Mouse (Mus musculus) hindbrain, embryonic 13.5 days (tissue): ENCODE measurements around the gene Wdr46. TPM values are rescaled to one million over a fixed set of nuclear protein-coding genes. Genes with fewer than 3 reads are reported as not detected.
"Not testable (repeated sequence)": the region's sequence is repeated elsewhere in the genome, so short reads cannot be mapped to it uniquely, and the experiment has no call there.

Source experiments
- ATAC-seq: fragments of 200-750 bp; cut with Nextera tagmentation; 2 replicates; pipeline ENCODE4 v1.8.0; 2017; ENCODE audit warnings: moderate TSS enrichment; ENCODE audit not compliant: low FRiP score
- H3K27ac ChIP-seq: fragments of 300-500 bp; sonication (generic); 2 replicates; pipeline ENCODE4 v1.5.1; 2015; ENCODE audit warnings: inconsistent platforms, mild to moderate bottlenecking, moderate library complexity
- H3K27me3 ChIP-seq: fragments of 300-500 bp; sonication (generic); 2 replicates; pipeline ENCODE4 v1.6.1; 2015; ENCODE audit warnings: mild to moderate bottlenecking, inconsistent platforms
- H3K36me3 ChIP-seq: fragments of 300-500 bp; sonication (generic); 2 replicates; pipeline ENCODE4 v1.6.1; 2015; ENCODE audit warnings: mild to moderate bottlenecking, inconsistent platforms
- H3K4me1 ChIP-seq: fragments of 300-500 bp; sonication (generic); replicated peaks from 2 replicates; pipeline ENCODE4 v1.6.1; 2015; ENCODE audit warnings: inconsistent platforms
- H3K4me2 ChIP-seq: fragments of 300-500 bp; sonication (generic); 2 replicates; pipeline ENCODE4 v1.6.1; 2015; ENCODE audit warnings: inconsistent platforms, mild to moderate bottlenecking, moderate library complexity
- H3K4me3 ChIP-seq: fragments of 300-500 bp; sonication (generic); 2 replicates; pipeline ENCODE4 v1.5.1; 2015; ENCODE audit warnings: mild to moderate bottlenecking, inconsistent platforms
- H3K9ac ChIP-seq: fragments of 300-500 bp; sonication (generic); 2 replicates; pipeline ENCODE4 v1.6.1; 2015; ENCODE audit warnings: mild to moderate bottlenecking, inconsistent platforms
- H3K9me3 ChIP-seq: fragments of 300-500 bp; sonication (generic); 2 replicates; pipeline ENCODE4 v1.6.1; 2016; ENCODE audit warnings: inconsistent platforms
- WGBS: fragments of 180-500 bp; shearing (Covaris S2); methylation state at CpG from one replicate; pipeline ENCODE4 v1.1.7; 2015; 5-methylcytosine and 5-hydroxymethylcytosine counted together
- polyA plus RNA-seq: library from polyadenylated mRNA; unstranded; fragments of >200 nt; fragmentation: Nextera tagmentation; extraction: Ambion mirVana; gene quantifications from 2 replicates; pipeline ENCODE4 v1.2.1, GENCODE M21; 2015

Gene Wdr46
- polyA plus RNA-seq, 1 experiment from 2014 or later = 25.2 TPM

GRCm38 (mm10) chr17:33902491-33902890 is 38.0 kb upstream of the Wdr46 start:
- 87% methylated on average over 7 of the region's 7 CpGs for WGBS
- H3K4me1 ChIP-seq = no peaks in the 10 kb centered on the region
- no peak overlapping the region for H3K27ac ChIP-seq
- H3K4me2 ChIP-seq = no peak overlapping the region
- no peak for ATAC-seq
- H3K36me3 ChIP-seq = no peaks in the 10 kb centered on the region
- no peaks in the 10 kb centered on the region for H3K9me3 ChIP-seq
- no peak overlapping the region for H3K4me3 ChIP-seq
- no peak overlapping the region for H3K9ac ChIP-seq
- no peaks in the 10 kb centered on the region for H3K27me3 ChIP-seq

DNA sequence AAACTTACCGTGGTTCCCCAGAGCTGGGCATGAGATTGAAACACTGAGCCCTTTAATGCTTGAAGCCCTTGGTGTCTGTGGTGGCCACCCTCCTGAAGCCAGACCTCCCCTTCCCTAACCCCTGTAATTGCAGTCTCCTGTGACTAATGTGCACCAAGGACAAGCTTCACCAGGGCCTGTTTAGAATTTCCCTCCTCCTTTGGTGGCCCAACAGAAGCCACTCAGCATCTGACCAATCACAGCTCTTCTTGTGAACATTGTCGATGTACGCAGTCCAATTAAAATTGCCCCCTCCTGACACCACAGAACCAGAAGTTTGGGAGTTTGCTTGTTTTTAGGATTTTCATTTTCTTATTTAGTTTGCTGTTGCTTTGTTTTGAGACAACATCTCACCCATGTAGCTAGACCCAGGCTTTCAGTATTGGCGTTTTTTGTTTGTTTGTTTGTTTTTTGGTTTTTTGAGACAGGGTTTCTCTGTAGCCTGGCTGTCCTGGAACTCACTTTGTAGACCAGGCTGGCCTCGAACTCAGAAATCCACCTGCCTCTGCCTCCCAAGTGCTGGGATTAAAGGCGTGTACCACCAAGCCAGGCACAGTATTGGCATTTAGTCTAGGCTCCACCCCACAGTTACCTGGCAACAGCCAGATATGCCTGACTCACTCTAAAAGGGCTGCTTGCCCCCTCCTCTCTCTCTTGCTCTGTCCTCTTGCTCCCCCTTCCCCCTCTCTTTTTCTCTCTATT is 36.4 kb upstream of the Wdr46 start:
- H3K36me3 ChIP-seq, ATAC-seq, H3K4me2 ChIP-seq, H3K27ac ChIP-seq, H3K4me1 ChIP-seq, H3K9ac ChIP-seq, H3K9me3 ChIP-seq, H3K27me3 ChIP-seq, H3K4me3 ChIP-seq: not testable (repeated sequence)
- WGBS = 76% methylated on average over 6 of the region's 6 CpGs

DNA sequence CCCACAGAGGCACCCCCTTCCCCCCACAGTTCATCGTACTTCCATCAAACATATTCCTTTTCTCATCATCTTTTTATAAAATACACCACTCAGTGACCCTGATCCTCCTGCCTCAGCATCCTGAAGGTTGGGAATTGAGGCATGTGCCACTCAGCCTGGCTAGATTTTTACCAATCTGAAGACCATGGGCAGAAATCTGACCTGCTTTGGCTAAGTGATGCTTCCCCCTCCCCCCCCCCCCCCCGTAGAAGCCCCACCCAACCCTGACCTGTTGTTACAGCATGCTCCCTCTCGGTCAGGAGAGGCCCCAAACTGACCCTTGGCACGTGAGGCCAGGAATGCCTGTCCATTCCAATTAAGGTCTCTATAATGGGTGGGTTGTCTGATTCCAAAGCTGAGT is 35.6 kb upstream of the Wdr46 start, which contains the start of gene Platr17:
Gene Platr17 (plus strand): TSS at position 301 of the 400 bp plus-strand sequence.
- H3K4me1 ChIP-seq = peaks cover 11% of the 10 kb centered on the region
- WGBS = 15% methylated on average over 4 of the region's 4 CpGs
- H3K36me3 ChIP-seq, H3K9me3 ChIP-seq, H3K27me3 ChIP-seq, H3K27ac ChIP-seq, ATAC-seq, H3K9ac ChIP-seq, H3K4me2 ChIP-seq, H3K4me3 ChIP-seq: not testable (repeated sequence)

- H3K4me2 ChIP-seq = peak overlapping the region; percentile 92
- WGBS = under 1% methylated on average over 44 of the region's 44 CpGs
- peak overlapping the region; percentile 79 for H3K4me3 ChIP-seq
- H3K27ac ChIP-seq = peak overlapping the region; percentile 95
- no peaks in the 10 kb centered on the region for H3K9me3 ChIP-seq
- H3K4me1 ChIP-seq = peaks cover 37% of the 10 kb centered on the region
- H3K27me3 ChIP-seq = no peaks in the 10 kb centered on the region
- peaks cover 28% of the 10 kb centered on the region for H3K36me3 ChIP-seq
- peak overlapping the region; percentile 84 for H3K9ac ChIP-seq
- peak; percentile 11 for ATAC-seq
Observed at GRCm38 (mm10) chr17:33908331-33909076, 32.0 kb upstream of the Wdr46 start.

- H3K4me1 ChIP-seq = peaks cover 43% of the 10 kb centered on the region
- H3K27me3 ChIP-seq = no peaks in the 10 kb centered on the region
- peak within 1 kb of the TSS; percentile 79 for H3K4me3 ChIP-seq
- H3K27ac ChIP-seq = peak within 1 kb of the TSS; percentile 95
- ATAC-seq = peak; percentile 96
- WGBS = under 1% methylated on average over 68 of the region's 68 CpGs
- peak within 1 kb of the TSS; percentile 92 for H3K4me2 ChIP-seq
- H3K9me3 ChIP-seq = no peaks in the 10 kb centered on the region
- H3K9ac ChIP-seq = peak within 1 kb of the TSS; percentile 92
- peaks cover 35% of the 10 kb centered on the region for H3K36me3 ChIP-seq
Observed at GRCm38 (mm10) chr17:33909077-33909868, 31.2 kb upstream of the Wdr46 start, which contains the start of gene Daxx. Daxx (plus strand) TSS chr17:33909414.

DNA sequence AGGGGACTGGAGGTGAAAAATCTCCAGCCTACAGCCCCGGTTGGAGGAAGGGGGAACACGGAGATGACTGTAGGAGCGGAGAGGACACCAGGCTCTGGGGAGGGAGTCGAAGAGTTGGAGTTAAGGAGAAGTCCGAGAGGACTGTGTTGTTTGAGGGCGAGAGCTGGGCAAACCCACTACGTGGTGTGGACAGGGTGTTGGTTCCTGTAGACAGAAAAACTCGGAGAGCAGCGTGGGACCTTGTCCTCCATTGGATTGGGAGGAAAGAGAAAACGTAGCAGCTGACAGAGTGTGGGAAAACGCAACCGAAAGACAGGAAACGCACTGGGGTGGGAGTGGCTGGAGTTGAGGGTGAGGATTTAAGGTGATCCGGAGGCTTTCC is 30.6 kb upstream of the Wdr46 start:
- peaks cover 41% of the 10 kb centered on the region for H3K36me3 ChIP-seq
- no peak; the same call in 1 of the 2 replicates for ATAC-seq
- no peaks in the 10 kb centered on the region for H3K27me3 ChIP-seq
- H3K9me3 ChIP-seq = no peaks in the 10 kb centered on the region
- WGBS = 2% methylated on average over 14 of the region's 14 CpGs
- H3K27ac ChIP-seq = peak overlapping the region; percentile 89
- peak overlapping the region; percentile 92 for H3K9ac ChIP-seq
- H3K4me1 ChIP-seq = peaks cover 48% of the 10 kb centered on the region
- peak overlapping the region; percentile 92 for H3K4me2 ChIP-seq
- peak overlapping the region; percentile 79 for H3K4me3 ChIP-seq

GRCm38 (mm10) chr17:33910346-33911051 is 30.0 kb upstream of the Wdr46 start:
- H3K9me3 ChIP-seq = no peaks in the 10 kb centered on the region
- peak overlapping the region; percentile 92 for H3K4me2 ChIP-seq
- 55% methylated on average over 11 of the region's 11 CpGs for WGBS
- peaks cover 55% of the 10 kb centered on the region for H3K4me1 ChIP-seq
- H3K9ac ChIP-seq = peak overlapping the region; percentile 92
- H3K36me3 ChIP-seq = peaks cover 44% of the 10 kb centered on the region
- no peaks in the 10 kb centered on the region for H3K27me3 ChIP-seq
- no peak for ATAC-seq
- peak overlapping the region; percentile 89 for H3K27ac ChIP-seq
- peak overlapping the region; percentile 79 for H3K4me3 ChIP-seq

DNA sequence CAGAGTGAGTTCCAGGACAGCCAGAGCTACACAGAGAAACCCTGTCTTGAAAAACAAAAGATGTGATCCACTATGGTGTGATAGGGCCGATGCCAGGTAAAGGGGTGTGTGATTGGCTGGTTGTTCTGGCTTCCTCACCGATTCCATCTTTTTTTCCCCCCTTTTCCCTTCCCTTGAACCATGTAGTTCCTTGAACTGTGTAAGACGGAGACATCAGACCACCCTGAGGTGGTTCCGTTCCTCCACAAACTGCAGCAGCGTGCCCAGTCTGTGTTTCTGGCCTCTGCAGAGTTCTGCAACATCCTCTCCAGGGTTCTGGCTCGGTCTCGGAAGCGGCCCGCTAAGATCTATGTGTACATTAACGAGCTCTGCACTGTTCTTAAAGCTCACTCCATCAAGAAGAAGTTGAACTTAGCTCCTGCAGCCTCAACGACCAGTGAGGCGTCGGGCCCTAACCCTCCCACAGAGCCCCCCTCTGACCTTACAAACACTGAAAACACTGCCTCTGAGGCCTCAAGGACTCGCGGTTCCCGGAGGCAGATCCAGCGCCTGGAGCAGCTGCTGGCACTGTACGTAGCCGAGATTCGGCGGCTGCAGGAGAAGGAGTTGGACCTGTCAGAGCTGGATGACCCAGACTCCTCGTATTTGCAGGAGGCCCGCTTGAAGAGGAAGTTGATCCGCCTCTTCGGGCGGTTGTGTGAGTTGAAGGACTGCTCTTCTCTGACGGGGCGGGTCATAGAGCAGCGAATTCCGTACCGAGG is 29.2 kb upstream of the Wdr46 start:
- Histone ChIP-seq H3K27me3 (no peaks in the 10 kb centered on the region), H3K4me1 (peaks cover 55% of the 10 kb centered on the region)

GRCm38 (mm10) chr17:33911813-33912414 is 28.5 kb upstream of the Wdr46 start:
- no peak overlapping the region for H3K27ac ChIP-seq
- no peak overlapping the region for H3K4me2 ChIP-seq
- H3K36me3 ChIP-seq = peaks cover 44% of the 10 kb centered on the region
- WGBS = 91% methylated on average over 28 of the region's 28 CpGs
- no peak for ATAC-seq
- H3K27me3 ChIP-seq = no peaks in the 10 kb centered on the region
- peaks cover 61% of the 10 kb centered on the region for H3K4me1 ChIP-seq
- H3K4me3 ChIP-seq = no peak overlapping the region
- H3K9ac ChIP-seq = peak overlapping the region; percentile 8; the same call in 1 of the 2 replicates
- no peaks in the 10 kb centered on the region for H3K9me3 ChIP-seq

More for the DNA sequence above, 29.2 kb upstream of the Wdr46 start:
- Histone ChIP-seq H3K9me3 (no peaks in the 10 kb centered on the region), H3K4me3 (no peak overlapping the region), H3K4me2 (no peak overlapping the region), H3K9ac (no peak overlapping the region), H3K27ac (no peak overlapping the region), H3K36me3 (peaks cover 44% of the 10 kb centered on the region)
- 91% methylated on average over 31 of the region's 31 CpGs for WGBS
- no peak for ATAC-seq

GRCm38 (mm10) chr17:33913264-33913663 is 27.2 kb upstream of the Wdr46 start:
- Histone ChIP-seq H3K27ac (no peak overlapping the region), H3K27me3 (peaks cover 5% of the 10 kb centered on the region), H3K4me1 (peaks cover 65% of the 10 kb centered on the region), H3K4me3 (no peak overlapping the region), H3K9me3 (no peaks in the 10 kb centered on the region), H3K36me3 (peaks cover 55% of the 10 kb centered on the region), H3K9ac (no peak overlapping the region), H3K4me2 (no peak overlapping the region)
- ATAC-seq = no peak
- WGBS = 92% methylated on average over 10 of the region's 10 CpGs

- H3K27ac ChIP-seq = no peak overlapping the region
- 97% methylated on average over 8 of the region's 8 CpGs for WGBS
- no peak overlapping the region for H3K4me2 ChIP-seq
- no peak overlapping the region for H3K4me3 ChIP-seq
- 0 out of 2 replicates have a peak overlapping the region, but pooled peaks have one; percentile 35 for H3K9ac ChIP-seq
- H3K4me1 ChIP-seq = peaks cover 70% of the 10 kb centered on the region
- peaks cover 55% of the 10 kb centered on the region for H3K36me3 ChIP-seq
- no peak for ATAC-seq
- peaks cover 11% of the 10 kb centered on the region for H3K27me3 ChIP-seq
- no peaks in the 10 kb centered on the region for H3K9me3 ChIP-seq
Observed at GRCm38 (mm10) chr17:33913905-33914304, 26.6 kb upstream of the Wdr46 start.
